Mouse (Mus musculus) intestine, embryonic 15.5 days (tissue): ENCODE results near the gene Il17a. TPM values are rescaled to one million over a fixed set of nuclear protein-coding genes. Genes with fewer than 3 reads are reported as not detected.
A peak's percentile ranks its signal among the peaks of the same experiment; 100 is the strongest.
"Not testable (repeated sequence)": the region's sequence is repeated elsewhere in the genome, so short reads cannot be mapped to it uniquely, and the experiment has no call there.

Experiments
- ATAC-seq: fragments of 200-750 bp; cut with Nextera tagmentation; 2 replicates; pipeline ENCODE4 v1.8.0; 2017; ENCODE audit warnings: moderate TSS enrichment, moderate library complexity
- H3K27ac ChIP-seq: fragments of 300-500 bp; sonication (generic); 2 replicates; pipeline ENCODE4 v1.5.1; 2015; ENCODE audit warnings: mild to moderate bottlenecking, inconsistent platforms
- H3K27me3 ChIP-seq: fragments of 300-500 bp; sonication (generic); replicated peaks from 2 replicates; pipeline ENCODE4 v1.6.1; 2015; ENCODE audit warnings: inconsistent platforms
- H3K36me3 ChIP-seq: fragments of 300-500 bp; sonication (generic); 2 replicates; pipeline ENCODE4 v1.6.1; 2015; ENCODE audit warnings: inconsistent platforms
- H3K4me1 ChIP-seq: fragments of 300-500 bp; sonication (generic); replicated peaks from 2 replicates; pipeline ENCODE4 v1.6.1; 2015; ENCODE audit warnings: inconsistent platforms
- H3K4me2 ChIP-seq: fragments of 300-500 bp; sonication (generic); replicated peaks from 2 replicates; pipeline ENCODE4 v1.6.1; 2015; ENCODE audit warnings: mild to moderate bottlenecking, inconsistent platforms
- H3K4me3 ChIP-seq: fragments of 300-500 bp; sonication (generic); replicated peaks from 2 replicates; pipeline ENCODE4 v1.5.1; 2015; ENCODE audit warnings: inconsistent platforms
- H3K9ac ChIP-seq: fragments of 300-500 bp; sonication (generic); 2 replicates; pipeline ENCODE4 v1.6.1; 2015; ENCODE audit warnings: inconsistent platforms
- H3K9me3 ChIP-seq: fragments of 300-500 bp; sonication (generic); 2 replicates; pipeline ENCODE4 v1.6.1; 2016; ENCODE audit warnings: inconsistent platforms
- WGBS: fragments of 180-500 bp; shearing (Covaris S2); methylation state at CpG from one replicate; pipeline ENCODE4 v1.1.7; 2015; 5-methylcytosine and 5-hydroxymethylcytosine counted together
- microRNA counts: library from miRNA; unstranded; fragments of <30 nt; microRNA quantifications from one replicate; lab custom pipeline; 2016
- polyA plus RNA-seq: library from polyadenylated mRNA; unstranded; fragments of >200 nt; fragmentation: Nextera tagmentation; extraction: Ambion mirVana; gene quantifications from 2 replicates; pipeline ENCODE4 v1.2.1, GENCODE M21; 2015

The Il17a gene
- polyA plus RNA-seq, 1 experiment from 2014 or later, result not detected

DNA sequence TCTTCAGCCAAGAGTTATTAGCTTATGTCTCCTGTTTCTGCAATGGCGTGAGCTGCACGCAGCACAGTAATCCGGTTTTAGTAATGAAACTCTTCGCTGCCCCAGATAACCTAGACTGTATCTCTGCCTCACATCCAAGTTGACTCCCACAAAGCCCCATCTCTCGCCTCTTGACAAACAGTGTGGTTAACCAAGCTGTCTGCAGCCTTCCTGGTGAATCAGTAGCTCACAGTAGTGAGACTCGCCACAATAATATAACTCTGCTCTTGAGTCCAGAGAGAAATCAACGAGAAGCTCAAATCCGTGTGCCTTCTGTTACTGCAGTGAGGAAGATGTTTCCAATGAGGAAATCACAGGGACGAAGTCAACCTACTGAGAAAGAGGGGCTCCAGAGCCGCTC, 23.7 kb downstream of the Il17a start:
- Histone ChIP-seq H3K27me3 (no peaks in the 10 kb centered on the region), H3K36me3 (no peaks in the 10 kb centered on the region), H3K27ac (no peak overlapping the region), H3K4me2 (no peak overlapping the region), H3K9me3 (no peaks in the 10 kb centered on the region), H3K4me1 (no peaks in the 10 kb centered on the region), H3K9ac (no peak overlapping the region), H3K4me3 (no peak overlapping the region)
- WGBS, result 76% methylated on average over 10 of the region's 10 CpGs
- no peak for ATAC-seq

DNA sequence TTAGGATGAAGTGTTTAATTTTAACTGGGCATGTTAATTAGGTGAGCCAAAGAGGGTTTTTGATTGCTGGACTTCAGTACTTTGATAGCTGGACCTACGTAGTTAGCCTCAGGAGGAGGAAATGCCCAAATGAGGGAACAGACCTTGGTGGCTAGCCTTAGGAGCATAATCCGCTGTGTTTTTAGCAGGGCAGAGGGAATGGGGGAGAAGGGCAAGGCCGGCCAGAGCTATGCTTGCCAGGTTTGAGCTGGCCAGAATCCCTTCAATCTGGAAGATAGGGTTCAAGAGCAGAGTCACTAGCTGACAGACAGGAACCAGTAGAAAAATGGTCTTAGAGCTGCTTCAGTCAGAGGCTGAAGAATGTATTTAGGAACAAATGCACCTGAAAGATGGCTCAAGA, 26.9 kb downstream of the Il17a start:
- no peak for ATAC-seq
- Histone ChIP-seq H3K27me3 (no peaks in the 10 kb centered on the region), H3K27ac (no peak overlapping the region), H3K36me3 (no peaks in the 10 kb centered on the region), H3K4me1 (no peaks in the 10 kb centered on the region), H3K4me2 (no peak overlapping the region), H3K9me3 (no peaks in the 10 kb centered on the region), H3K4me3 (no peak overlapping the region), H3K9ac (no peak overlapping the region)
- WGBS, result 91% methylated on average over 3 of the region's 3 CpGs

DNA sequence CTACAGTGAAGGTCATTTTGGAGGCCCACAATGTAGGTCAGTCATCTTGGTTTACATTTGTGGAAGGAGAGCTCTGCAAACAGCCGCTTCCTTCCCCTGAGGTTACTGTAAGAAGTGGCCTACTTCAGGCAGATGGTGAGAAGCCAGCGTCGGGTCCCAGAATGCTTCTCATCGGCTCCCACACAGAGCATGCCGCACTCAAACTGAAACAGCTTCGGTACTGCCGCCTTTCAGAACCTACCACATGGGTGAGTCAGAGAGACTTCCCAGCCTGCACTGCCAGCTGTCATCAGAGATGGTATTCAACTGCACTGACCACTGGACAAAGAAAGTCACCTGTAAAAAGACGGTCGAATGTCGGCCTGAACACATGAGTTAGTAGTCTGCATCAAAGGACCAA, 29.1 kb downstream of the Il17a start:
- Histone ChIP-seq H3K4me1 (no peaks in the 10 kb centered on the region), H3K9ac (no peak overlapping the region), H3K27me3 (no peaks in the 10 kb centered on the region), H3K36me3 (no peaks in the 10 kb centered on the region), H3K4me3 (no peak overlapping the region), H3K9me3 (no peaks in the 10 kb centered on the region), H3K4me2 (no peak overlapping the region), H3K27ac (no peak overlapping the region)
- no peak for ATAC-seq
- WGBS, result 78% methylated on average over 10 of the region's 10 CpGs

DNA sequence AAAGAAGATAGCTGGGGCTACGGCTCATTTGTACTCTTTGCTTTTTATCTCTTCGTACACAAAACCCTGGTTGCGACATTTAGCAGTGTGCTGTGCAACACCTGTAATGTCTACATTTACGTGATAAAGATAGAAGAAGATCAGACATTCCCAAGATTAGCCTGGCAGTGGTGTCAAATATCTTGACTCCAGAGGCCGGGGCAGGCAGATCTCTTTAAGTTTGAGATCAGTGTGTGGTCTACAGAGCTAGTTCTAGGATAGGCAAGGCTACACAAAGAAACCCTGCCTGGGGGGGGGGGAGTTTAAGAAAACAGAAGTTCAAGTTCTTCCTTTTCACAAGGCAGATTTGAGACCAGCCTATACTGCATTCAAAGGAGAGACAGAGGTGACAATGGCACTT, 29.6 kb downstream of the Il17a start:
- no peaks in the 10 kb centered on the region for H3K4me1 ChIP-seq
- no peak overlapping the region for H3K4me3 ChIP-seq
- H3K9me3 ChIP-seq, result no peaks in the 10 kb centered on the region
- no peak overlapping the region for H3K4me2 ChIP-seq
- H3K27ac ChIP-seq, result no peak overlapping the region
- no peak for ATAC-seq
- H3K27me3 ChIP-seq, result no peaks in the 10 kb centered on the region
- H3K9ac ChIP-seq, result no peak overlapping the region
- no peaks in the 10 kb centered on the region for H3K36me3 ChIP-seq
- 77% methylated on average over 5 of the region's 5 CpGs for WGBS

DNA sequence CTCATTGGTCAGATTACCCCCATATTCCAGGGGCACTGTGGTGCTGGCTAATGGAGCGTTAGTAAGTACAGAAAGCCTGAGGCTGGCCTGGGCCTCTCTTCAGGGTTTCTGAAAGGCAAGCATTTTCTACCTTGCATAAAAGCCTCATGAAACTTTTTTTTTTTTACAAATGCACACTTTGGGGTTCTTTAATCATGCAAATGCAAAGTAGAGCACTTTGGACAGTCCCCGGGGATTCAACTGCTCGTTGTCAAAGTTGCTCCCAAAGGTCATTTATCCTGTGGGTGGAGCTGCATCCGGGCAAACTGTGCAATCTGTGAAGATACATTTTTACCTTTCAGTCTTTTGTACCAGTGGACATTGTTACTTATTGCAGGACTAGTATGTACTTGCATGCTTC, 30.7 kb downstream of the Il17a start:
- no peak overlapping the region for H3K4me2 ChIP-seq
- H3K4me3 ChIP-seq, result no peak overlapping the region
- 75% methylated on average over 4 of the region's 4 CpGs for WGBS
- no peaks in the 10 kb centered on the region for H3K27me3 ChIP-seq
- no peaks in the 10 kb centered on the region for H3K9me3 ChIP-seq
- H3K9ac ChIP-seq, result no peak overlapping the region
- no peak overlapping the region for H3K27ac ChIP-seq
- ATAC-seq, result no peak
- H3K4me1 ChIP-seq, result no peaks in the 10 kb centered on the region
- H3K36me3 ChIP-seq, result no peaks in the 10 kb centered on the region

DNA sequence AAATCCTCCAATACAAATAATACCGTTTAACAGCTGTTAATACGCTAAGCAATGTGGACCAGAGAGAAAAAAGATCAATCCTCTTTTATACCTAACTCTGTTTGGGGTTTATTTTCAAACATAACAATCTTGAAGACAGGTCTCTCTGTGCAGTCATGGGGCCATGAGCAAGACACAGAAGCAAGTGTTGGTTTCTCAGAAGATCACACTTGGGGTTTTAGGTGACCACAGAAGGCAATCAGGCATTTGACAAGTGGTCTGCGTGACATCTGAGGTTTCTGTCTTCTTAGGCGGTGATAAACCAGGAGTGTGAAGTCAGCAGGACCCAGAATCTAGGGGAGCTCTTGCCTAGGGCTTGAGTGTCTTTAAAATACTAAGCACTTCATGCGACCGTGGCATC, 35.8 kb downstream of the Il17a start:
- Histone ChIP-seq H3K27ac (no peak overlapping the region), H3K27me3 (no peaks in the 10 kb centered on the region), H3K9me3 (no peaks in the 10 kb centered on the region), H3K4me1 (no peaks in the 10 kb centered on the region), H3K4me2 (no peak overlapping the region), H3K4me3 (no peak overlapping the region), H3K36me3 (no peaks in the 10 kb centered on the region), H3K9ac (no peak overlapping the region)
- no peak for ATAC-seq
- WGBS, result 78% methylated on average over 6 of the region's 6 CpGs

DNA sequence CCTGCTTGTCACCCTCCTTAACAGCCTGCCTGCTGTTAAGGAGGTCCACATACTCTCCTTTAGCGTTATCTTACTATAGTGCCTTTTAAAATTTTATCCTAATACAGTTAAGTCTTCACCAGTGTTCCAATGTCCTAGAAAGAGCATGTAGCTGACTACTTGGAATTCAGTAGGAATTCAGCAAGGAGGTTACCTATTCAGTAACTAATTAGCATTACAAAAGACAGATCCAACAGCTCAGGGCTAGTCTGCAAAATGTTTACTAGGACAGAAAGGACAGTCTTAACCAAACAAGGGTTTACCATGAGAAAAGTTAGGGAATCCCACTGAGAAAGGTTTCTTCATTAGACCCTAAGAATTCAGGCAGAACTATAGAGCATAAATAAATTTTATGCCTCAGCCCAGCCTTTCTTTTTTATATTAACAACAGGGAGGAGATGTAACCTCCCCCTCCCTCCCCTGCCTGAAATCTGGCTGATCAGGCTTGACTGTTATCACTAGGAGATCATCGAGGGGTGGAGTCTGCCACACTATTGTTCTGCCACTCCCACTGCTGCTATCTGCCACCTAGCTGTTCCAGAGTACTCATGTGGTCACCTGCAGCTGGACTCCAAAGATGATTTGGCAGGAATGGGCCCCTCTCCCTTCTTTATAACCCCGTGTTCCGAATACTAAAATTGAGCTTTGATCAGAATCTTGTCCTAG, 43.5 kb downstream of the Il17a start:
- not testable (repeated sequence) for H3K4me3 ChIP-seq, H3K36me3 ChIP-seq, H3K4me2 ChIP-seq, ATAC-seq, H3K9ac ChIP-seq, H3K27me3 ChIP-seq, H3K9me3 ChIP-seq, H3K4me1 ChIP-seq, H3K27ac ChIP-seq
- WGBS, result 87% methylated on average over 4 of the region's 4 CpGs

DNA sequence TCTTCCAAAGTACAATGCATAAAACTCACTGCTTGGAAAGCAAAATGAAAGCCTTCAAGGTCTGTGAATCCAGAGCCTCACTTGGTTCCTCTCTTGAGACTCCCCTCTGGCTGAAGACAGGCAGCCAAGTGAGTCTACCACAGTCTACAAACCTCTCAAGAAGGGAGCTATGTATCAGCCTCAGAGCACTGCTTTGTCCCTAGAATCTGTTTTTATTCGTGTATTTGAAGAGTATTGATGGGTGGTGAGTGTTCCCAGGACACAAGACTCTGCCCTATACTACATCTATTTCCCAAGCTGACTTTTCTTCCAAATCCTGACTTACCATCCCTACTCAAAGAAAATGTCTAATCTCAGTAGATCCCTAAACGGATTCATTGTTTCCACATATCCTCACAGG, 47.7 kb downstream of the Il17a start:
- H3K9ac ChIP-seq, result no peak overlapping the region
- no peaks in the 10 kb centered on the region for H3K27me3 ChIP-seq
- WGBS, result 69% methylated on average over 2 of the region's 2 CpGs
- H3K4me1 ChIP-seq, result no peaks in the 10 kb centered on the region
- no peak for ATAC-seq
- H3K4me2 ChIP-seq, result no peak overlapping the region
- no peak overlapping the region for H3K27ac ChIP-seq
- H3K36me3 ChIP-seq, result no peaks in the 10 kb centered on the region
- no peak overlapping the region for H3K4me3 ChIP-seq
- no peaks in the 10 kb centered on the region for H3K9me3 ChIP-seq

MicroRNA genes within 50 kb of the gene (microRNA counts, 519-probe panel; counts per million panel counts)
- microRNA mmu-miR-133b (lab: Ali Mortazavi, UCI), result 2,207 counts per million, percentile 54 among the panel's probes with 10 or more counts

Other genes starting within 250 kb of the Il17a start
- gene Pkhd1, start 112.8 kb upstream of the Il17a start, polyA plus RNA-seq, result 0.54 and 0.86 TPM in 2 replicates
- gene Il17f, start 59.7 kb downstream of the Il17a start, polyA plus RNA-seq, result not detected in 2 replicates
- 118 and 125 TPM in 2 replicates for gene Mcm3, start 89.4 kb downstream of the Il17a start, polyA plus RNA-seq
- 5.8 and 6.1 TPM in 2 replicates for gene Paqr8, start 159.7 kb downstream of the Il17a start, polyA plus RNA-seq
- 1.4 and 2.2 TPM in 2 replicates for gene Efhc1, start 220.7 kb downstream of the Il17a start, polyA plus RNA-seq